Mouse (Mus musculus) naive thymus-derived CD4-positive, alpha-beta T cell, adult 2 months (primary cell): ENCODE results near the gene Aasdhppt.

Source experiments
- DNase-seq: peaks from one replicate; pipeline ENCODE4 v3.0.0-alpha.2; 2011; ENCODE audit warnings: low read depth

The Aasdhppt gene

GRCm38 (mm10) chr9:4309351-4310085 lies at the start of gene Aasdhppt, which contains the start of gene Kbtbd3:
TSS of gene Aasdhppt (minus strand) at chr9:4309471.
TSS of gene Kbtbd3 (plus strand) at chr9:4309833.
- peak; percentile 100 for DNase-seq

- DNase-seq = no peak
Observed at GRCm38 (mm10) chr9:4353163-4353562, 43.9 kb upstream of the Aasdhppt start.

GRCm38 (mm10) chr9:4318939-4319721 lies 9.9 kb upstream of the Aasdhppt start:
- DNase-seq = no peak

GRCm38 (mm10) chr9:4315746-4316145 lies 6.5 kb upstream of the Aasdhppt start:
- no peak for DNase-seq

- no peak for DNase-seq
Observed at GRCm38 (mm10) chr9:4313946-4314345, 4.7 kb upstream of the Aasdhppt start.

- DNase-seq = peak; percentile 38
Observed at GRCm38 (mm10) chr9:4311162-4311561, 1.9 kb upstream of the Aasdhppt start.

- DNase-seq = peak; percentile 26
Observed at GRCm38 (mm10) chr9:4310706-4311105, 1.4 kb upstream of the Aasdhppt start.

- no peak for DNase-seq
Observed at GRCm38 (mm10) chr9:4308628-4309350, 482 bp downstream of the Aasdhppt start.

- no peak for DNase-seq
Observed at GRCm38 (mm10) chr9:4304867-4305266, 4.4 kb downstream of the Aasdhppt start.

GRCm38 (mm10) chr9:4300466-4300865 lies 8.8 kb downstream of the Aasdhppt start:
- DNase-seq = no peak

GRCm38 (mm10) chr9:4283850-4284249 lies 25.4 kb downstream of the Aasdhppt start:
- DNase-seq = no peak

- DNase-seq = no peak
Observed at GRCm38 (mm10) chr9:4266881-4267280, 42.4 kb downstream of the Aasdhppt start.

GRCm38 (mm10) chr9:4260746-4261090 lies 48.6 kb downstream of the Aasdhppt start:
- no peak for DNase-seq

GRCm38 (mm10) chr9:4259841-4260745 lies 49.2 kb downstream of the Aasdhppt start:
- DNase-seq = peak; percentile 65

- DNase-seq = no peak
Observed at GRCm38 (mm10) chr9:4259074-4259473, 50.2 kb downstream of the Aasdhppt start.
